Mouse (Mus musculus) embryo, embryonic 10.5 days (tissue): ENCODE measurements at regions not wholly inside any gene's neighbourhood (a gene's known extent, or its start where the extent isn't known, plus 50 kb on each side); places are given as distances from the start of the nearest gene placed in this dataset.

ENCODE experiments used
- DNase-seq: peaks from one replicate; pipeline ENCODE4 v3.0.0-alpha.2; 2015; ENCODE audit warnings: low spot score

GRCm38 (mm10) chr1:63365126-63365525 lies 80.6 kb upstream of the Adam23 start:
- DNase-seq = no peak

GRCm38 (mm10) chr1:63367697-63368376 lies 77.9 kb upstream of the Adam23 start:
- DNase-seq = peak; percentile 85

GRCm38 (mm10) chr1:63368921-63369320 lies 76.8 kb upstream of the Adam23 start:
- DNase-seq = no peak

- no peak for DNase-seq
Measured at GRCm38 (mm10) chr1:63369561-63369960, 76.1 kb upstream of the Adam23 start.

GRCm38 (mm10) chr1:63383110-63383509 lies 62.6 kb upstream of the Adam23 start:
- no peak for DNase-seq

- peak; percentile 50 for DNase-seq
Measured at GRCm38 (mm10) chr1:63385116-63385515, 60.6 kb upstream of the Adam23 start.

- no peak for DNase-seq
Measured at GRCm38 (mm10) chr1:63395427-63395826, 50.3 kb upstream of the Adam23 start.
